Comparison of ENCODE assay signal across 7 mouse cellular contexts in genomic region chr2:69712981-69713625, GRCm38 (mm10). TPM values are rescaled to one million over a fixed set of nuclear protein-coding genes. Genes with fewer than 3 reads are reported as not detected.
DNase-seq lines count a peak whose midpoint lies in the region; ATAC-seq and TF ChIP-seq lines count a peak whose summit lies in the region.

TSS of gene Fastkd1 (minus strand) at chr2:69713516.

- no peaks in the 10 kb centered on the region for H3K4me1 ChIP-seq in embryonic facial prominence, embryonic 11.5 days (ENCODE audit: control insufficient read depth, insufficient read depth, low read length)
- peaks cover 5% of the 10 kb centered on the region; the same call in 1 of the 2 replicates for H3K4me1 ChIP-seq in kidney, adult 2 months (ENCODE audit: control insufficient read depth, insufficient read depth, low read length)
- peaks cover 4% of the 10 kb centered on the region; the same call in 1 of the 2 replicates for H3K4me1 ChIP-seq in limb, embryonic 12.5 days (replicated peaks)
- H3K4me1 ChIP-seq in midbrain, embryonic 15.5 days, result peaks cover 9% of the 10 kb centered on the region
- no peaks in the 10 kb centered on the region for H3K4me1 ChIP-seq in spleen, adult 2 months (ENCODE audit: control insufficient read depth, insufficient read depth, insufficient read length)

- peak within 1 kb of the TSS; percentile 78 for H3K9ac ChIP-seq in embryonic facial prominence, embryonic 11.5 days (replicated peaks; ENCODE audit: low read length)
- H3K9ac ChIP-seq in limb, embryonic 12.5 days (replicated peaks), result peak within 1 kb of the TSS; percentile 71
- H3K9ac ChIP-seq in midbrain, embryonic 15.5 days, result peak within 1 kb of the TSS; percentile 77

- H3K27ac ChIP-seq in embryonic facial prominence, embryonic 11.5 days (replicated peaks; ENCODE audit: low read depth, low read length), result no peak within 1 kb of the TSS
- peak within 1 kb of the TSS; percentile 80 for H3K27ac ChIP-seq in kidney, adult 2 months (ENCODE audit: insufficient read depth, low read depth, low read length)
- H3K27ac ChIP-seq in limb, embryonic 12.5 days, result peak within 1 kb of the TSS; percentile 50; the same call in 1 of the 2 replicates
- H3K27ac ChIP-seq in midbrain, embryonic 15.5 days, result peak within 1 kb of the TSS; percentile 79
- no peak within 1 kb of the TSS for H3K27ac ChIP-seq in spleen, adult 2 months (ENCODE audit: insufficient read depth, low read length)

- TF ChIP-seq CTCF in kidney, adult 2 months (conservative IDR thresholded peaks at IDR 0.05; ENCODE audit: insufficient read depth, insufficient read length, low read depth, low read length), result no peak
- TF ChIP-seq CTCF in spleen, adult 2 months (IDR thresholded peaks at IDR 0.05; ENCODE audit: extremely low read depth, insufficient read depth, insufficient read length, insufficient replicate concordance), result no peak

- peak; percentile 91 for DNase-seq in adrenal gland, postnatal 14 days
- DNase-seq in embryonic facial prominence, embryonic 11.5 days (ENCODE audit: low spot score), result peak; percentile 94
- DNase-seq in heart, adult 18-20 months, result peak; percentile 92 to 95
- peak; percentile 96 for DNase-seq in kidney, adult 2 months
- peak; percentile 59 to 81 for DNase-seq in spleen, adult 2 months (ENCODE audit: low read depth in 1 of 2, low spot score in 2 of 2)

- H3K36me3 ChIP-seq in embryonic facial prominence, embryonic 11.5 days (replicated peaks; ENCODE audit: control insufficient read depth, insufficient read depth, low read depth, low read length), result no peaks in the 10 kb centered on the region
- peaks cover 2% of the 10 kb centered on the region; the same call in 1 of the 2 replicates for H3K36me3 ChIP-seq in kidney, adult 2 months (ENCODE audit: control insufficient read depth, insufficient read depth, low read length)
- H3K36me3 ChIP-seq in limb, embryonic 12.5 days, result no peaks in the 10 kb centered on the region; the same call in 1 of the 2 replicates
- no peaks in the 10 kb centered on the region for H3K36me3 ChIP-seq in midbrain, embryonic 15.5 days (replicated peaks)
- H3K36me3 ChIP-seq in spleen, adult 2 months (ENCODE audit: control insufficient read depth, insufficient read depth, low read length), result peaks cover 2% of the 10 kb centered on the region

- H3K4me2 ChIP-seq in embryonic facial prominence, embryonic 11.5 days (ENCODE audit: low read depth, low read length), result peak within 1 kb of the TSS; percentile 64
- peak within 1 kb of the TSS; percentile 76 for H3K4me2 ChIP-seq in limb, embryonic 12.5 days
- H3K4me2 ChIP-seq in midbrain, embryonic 15.5 days, result peak within 1 kb of the TSS; percentile 78

- peak; percentile 95 for ATAC-seq in embryonic facial prominence, embryonic 11.5 days (replicated peaks; ENCODE audit: insufficient number of reproducible peaks, low FRiP score, low TSS enrichment, low read depth)
- peak; percentile 98 for ATAC-seq in limb, embryonic 12.5 days (ENCODE audit: insufficient number of reproducible peaks, insufficient read depth, low FRiP score, low TSS enrichment, low read depth)
- peak; percentile 99 for ATAC-seq in midbrain, embryonic 15.5 days (replicated peaks)

- no peaks in the 10 kb centered on the region for H3K27me3 ChIP-seq in embryonic facial prominence, embryonic 11.5 days (ENCODE audit: control insufficient read depth, insufficient read depth, low read length)
- H3K27me3 ChIP-seq in kidney, adult 2 months (replicated peaks; ENCODE audit: control insufficient read depth, insufficient read depth, low read length), result no peaks in the 10 kb centered on the region
- H3K27me3 ChIP-seq in limb, embryonic 12.5 days, result 0 out of 2 replicates have a peak, but pooled peaks cover 3% of the 10 kb centered on the region
- H3K27me3 ChIP-seq in midbrain, embryonic 15.5 days (replicated peaks), result 0 out of 2 replicates have a peak, but pooled peaks cover 11% of the 10 kb centered on the region
- H3K27me3 ChIP-seq in spleen, adult 2 months (ENCODE audit: control insufficient read depth, insufficient read depth, low read length), result no peaks in the 10 kb centered on the region

- peak; percentile 41 for TF ChIP-seq POLR2A in kidney, adult 2 months (IDR thresholded peaks at IDR 0.05; ENCODE audit: low read depth, low read length)
- TF ChIP-seq POLR2A in spleen, adult 2 months (IDR thresholded peaks at IDR 0.05; ENCODE audit: low read depth, low read length), result no peak

- peak within 1 kb of the TSS; percentile 76 for H3K4me3 ChIP-seq in embryonic facial prominence, embryonic 11.5 days (ENCODE audit: low read depth, low read length)
- peak within 1 kb of the TSS; percentile 70 for H3K4me3 ChIP-seq in kidney, adult 2 months (ENCODE audit: insufficient read depth, low read depth, low read length)
- peak within 1 kb of the TSS; percentile 80 for H3K4me3 ChIP-seq in limb, embryonic 12.5 days (replicated peaks)
- H3K4me3 ChIP-seq in midbrain, embryonic 15.5 days, result peak within 1 kb of the TSS; percentile 95
- H3K4me3 ChIP-seq in spleen, adult 2 months (ENCODE audit: extremely low read depth, insufficient read depth, insufficient read length), result peak within 1 kb of the TSS; percentile 69

- no peaks in the 10 kb centered on the region for H3K9me3 ChIP-seq in embryonic facial prominence, embryonic 11.5 days (replicated peaks; ENCODE audit: control insufficient read depth, low read length)
- no peaks in the 10 kb centered on the region for H3K9me3 ChIP-seq in limb, embryonic 12.5 days
- H3K9me3 ChIP-seq in midbrain, embryonic 15.5 days, result no peaks in the 10 kb centered on the region

- WGBS in embryonic facial prominence, embryonic 11.5 days, result under 1% methylated on average over 39 of the region's 39 CpGs
- under 1% methylated on average over 39 of the region's 39 CpGs for WGBS in kidney, adult 2 months
- under 1% methylated on average over 39 of the region's 39 CpGs for WGBS in limb, embryonic 12.5 days
- WGBS in midbrain, embryonic 15.5 days, result under 1% methylated on average over 39 of the region's 39 CpGs
- WGBS in spleen, adult 2 months, result under 1% methylated on average over 39 of the region's 39 CpGs

RNA-seq across cellular contexts. Expression of gene Fastkd1, which starts in this region (rescaled TPM):
- total RNA-seq in adrenal gland, postnatal 14 days (2021), result 31.8 and 35.1 TPM in 2 replicates
- polyA plus RNA-seq in embryonic facial prominence, embryonic 11.5 days (2014; fragmentation: Nextera tagmentation; extraction: Ambion mirVana), result 17.4 and 18.7 TPM in 2 replicates
- total RNA-seq in heart, adult 18-20 months (2021), result 10 to 100 TPM; 29.1 to 29.7 TPM
- polyA plus RNA-seq in kidney, adult 2 months (2012; rRNA removed), result 9.3 and 11.2 TPM in 2 replicates
- polyA plus RNA-seq in limb, embryonic 12.5 days (2016; fragmentation: Nextera tagmentation; extraction: Ambion mirVana), result 12.1 and 14.5 TPM in 2 replicates
- polyA plus RNA-seq in midbrain, embryonic 15.5 days (2015; fragmentation: Nextera tagmentation; extraction: Ambion mirVana), result 15.8 and 17.0 TPM in 2 replicates
- 2.6 and 2.8 TPM in 2 replicates for polyA plus RNA-seq in spleen, adult 2 months (2012; rRNA removed)

Comparison
In these comparisons a context has a peak if more than half of its experiments do, and no peak if none do; other contexts are left out.
1. H3K27ac ChIP-seq: peak in kidney, adult 2 months (single experiment), limb, embryonic 12.5 days (single experiment) and midbrain, embryonic 15.5 days (single experiment); none in embryonic facial prominence, embryonic 11.5 days (single experiment) and spleen, adult 2 months (single experiment).
2. Peak in every context shown above with its lines, with median percentiles within 50 percentile points of each other: DNase-seq, ATAC-seq, H3K4me2 ChIP-seq, H3K4me3 ChIP-seq and H3K9ac ChIP-seq.